Mouse (Mus musculus) forebrain, embryonic 15.5 days (tissue): ENCODE data around the gene Bhlhe40. TPM values are rescaled to one million over a fixed set of nuclear protein-coding genes. Genes with fewer than 3 reads are reported as not detected.
A peak's percentile ranks its signal among the peaks of the same experiment; 100 is the strongest.

ENCODE experiments used
- ATAC-seq: fragments of 200-750 bp; cut with Nextera tagmentation; replicated peaks from 2 replicates; pipeline ENCODE4 v1.8.0; 2017; ENCODE audit warnings: mild to moderate bottlenecking, moderate TSS enrichment, moderate library complexity
- H3K27ac ChIP-seq: fragments of 300-500 bp; sonication (generic); replicated peaks from 2 replicates; pipeline ENCODE4 v1.5.1; 2015; ENCODE audit warnings: mild to moderate bottlenecking, inconsistent platforms
- H3K27me3 ChIP-seq: fragments of 300-500 bp; sonication (generic); 2 replicates; pipeline ENCODE4 v1.6.1; 2015; ENCODE audit warnings: inconsistent platforms
- H3K36me3 ChIP-seq: fragments of 300-500 bp; sonication (generic); 2 replicates; pipeline ENCODE4 v1.6.1; 2015; ENCODE audit warnings: mild to moderate bottlenecking, inconsistent platforms
- H3K4me1 ChIP-seq: fragments of 300-500 bp; sonication (generic); 2 replicates; pipeline ENCODE4 v1.6.1; 2015; ENCODE audit warnings: inconsistent platforms
- H3K4me2 ChIP-seq: fragments of 300-500 bp; sonication (generic); replicated peaks from 2 replicates; pipeline ENCODE4 v1.6.1; 2015; ENCODE audit warnings: mild to moderate bottlenecking, inconsistent platforms
- H3K4me3 ChIP-seq: fragments of 300-500 bp; sonication (generic); 2 replicates; pipeline ENCODE4 v1.5.1; 2015; ENCODE audit warnings: mild to moderate bottlenecking, inconsistent platforms
- H3K9ac ChIP-seq: fragments of 300-500 bp; sonication (generic); replicated peaks from 2 replicates; pipeline ENCODE4 v1.6.1; 2015; ENCODE audit warnings: mild to moderate bottlenecking, inconsistent platforms
- H3K9me3 ChIP-seq: fragments of 300-500 bp; sonication (generic); 2 replicates; pipeline ENCODE4 v1.6.1; 2016; ENCODE audit warnings: inconsistent platforms
- WGBS: fragments of 180-500 bp; shearing (Covaris S2); methylation state at CpG from one replicate; pipeline ENCODE4 v1.1.7; 2015; ENCODE audit warnings: mixed read lengths; 5-methylcytosine and 5-hydroxymethylcytosine counted together
- polyA plus RNA-seq: library from polyadenylated mRNA; unstranded; fragments of >200 nt; fragmentation: Nextera tagmentation; extraction: Ambion mirVana; gene quantifications from 2 replicates; pipeline ENCODE4 v1.2.1, GENCODE M21; 2015

The Bhlhe40 gene
- 6.4 and 7.1 TPM in 2 replicates for polyA plus RNA-seq

- Histone ChIP-seq H3K4me3 (peak within 1 kb of the TSS; percentile 65), H3K4me2 (peak within 1 kb of the TSS; percentile 99), H3K4me1 (peaks cover 28% of the 10 kb centered on the region), H3K9me3 (no peaks in the 10 kb centered on the region), H3K36me3 (no peaks in the 10 kb centered on the region), H3K9ac (peak within 1 kb of the TSS; percentile 67), H3K27me3 (no peaks in the 10 kb centered on the region), H3K27ac (peak within 1 kb of the TSS; percentile 92)
- under 1% methylated on average over 26 of the region's 43 CpGs for WGBS
- ATAC-seq: peak; percentile 81
Observed at GRCm38 (mm10) chr6:108660206-108660877, at the start of gene Bhlhe40. Bhlhe40 (plus strand) TSS chr6:108660629.

GRCm38 (mm10) chr6:108611663-108612062 is 48.8 kb upstream of the Bhlhe40 start:
- WGBS: 77% methylated on average over 3 of the region's 3 CpGs
- Histone ChIP-seq H3K9ac (no peak overlapping the region), H3K4me3 (no peak overlapping the region), H3K36me3 (no peaks in the 10 kb centered on the region), H3K4me2 (no peak overlapping the region), H3K27me3 (no peaks in the 10 kb centered on the region), H3K9me3 (no peaks in the 10 kb centered on the region), H3K27ac (no peak overlapping the region), H3K4me1 (0 out of 2 replicates have a peak, but pooled peaks cover 3% of the 10 kb centered on the region)
- no peak for ATAC-seq

GRCm38 (mm10) chr6:108618025-108618424 is 42.4 kb upstream of the Bhlhe40 start:
- Histone ChIP-seq H3K4me3 (no peak overlapping the region), H3K9ac (no peak overlapping the region), H3K4me2 (no peak overlapping the region), H3K27ac (no peak overlapping the region), H3K36me3 (no peaks in the 10 kb centered on the region), H3K27me3 (no peaks in the 10 kb centered on the region), H3K4me1 (no peaks in the 10 kb centered on the region), H3K9me3 (no peaks in the 10 kb centered on the region)
- 91% methylated on average over 10 of the region's 10 CpGs for WGBS
- ATAC-seq: no peak

GRCm38 (mm10) chr6:108623028-108623565 is 37.3 kb upstream of the Bhlhe40 start:
- no peaks in the 10 kb centered on the region for H3K9me3 ChIP-seq
- no peak overlapping the region for H3K9ac ChIP-seq
- ATAC-seq: no peak
- no peak overlapping the region for H3K4me3 ChIP-seq
- H3K27ac ChIP-seq: no peak overlapping the region
- H3K4me1 ChIP-seq: no peaks in the 10 kb centered on the region
- no peak overlapping the region for H3K4me2 ChIP-seq
- H3K27me3 ChIP-seq: no peaks in the 10 kb centered on the region
- 82% methylated on average over 4 of the region's 4 CpGs for WGBS
- no peaks in the 10 kb centered on the region for H3K36me3 ChIP-seq

- WGBS: 93% methylated on average over 4 of the region's 4 CpGs
- Histone ChIP-seq H3K4me2 (no peak overlapping the region), H3K9me3 (no peaks in the 10 kb centered on the region)
Observed at GRCm38 (mm10) chr6:108624915-108625314, 35.5 kb upstream of the Bhlhe40 start.

GRCm38 (mm10) chr6:108630701-108631100 is 29.7 kb upstream of the Bhlhe40 start:
- ATAC-seq: no peak
- H3K4me1 ChIP-seq: no peaks in the 10 kb centered on the region
- no peaks in the 10 kb centered on the region for H3K27me3 ChIP-seq

More at GRCm38 (mm10) chr6:108624915-108625314, 35.5 kb upstream of the Bhlhe40 start:
- Histone ChIP-seq H3K4me3 (no peak overlapping the region), H3K9ac (no peak overlapping the region), H3K4me1 (no peaks in the 10 kb centered on the region), H3K27me3 (no peaks in the 10 kb centered on the region), H3K27ac (no peak overlapping the region), H3K36me3 (no peaks in the 10 kb centered on the region)
- ATAC-seq: no peak

GRCm38 (mm10) chr6:108638157-108638833 is 22.1 kb upstream of the Bhlhe40 start:
- 91% methylated on average over 6 of the region's 6 CpGs for WGBS
- Histone ChIP-seq H3K9me3 (no peaks in the 10 kb centered on the region), H3K27ac (no peak overlapping the region), H3K4me1 (no peaks in the 10 kb centered on the region), H3K4me3 (no peak overlapping the region), H3K4me2 (no peak overlapping the region), H3K36me3 (no peaks in the 10 kb centered on the region), H3K9ac (no peak overlapping the region), H3K27me3 (no peaks in the 10 kb centered on the region)
- ATAC-seq: no peak

More at GRCm38 (mm10) chr6:108630701-108631100, 29.7 kb upstream of the Bhlhe40 start:
- no peak overlapping the region for H3K4me3 ChIP-seq
- no peak overlapping the region for H3K9ac ChIP-seq
- no peak overlapping the region for H3K4me2 ChIP-seq
- H3K9me3 ChIP-seq: no peaks in the 10 kb centered on the region
- H3K36me3 ChIP-seq: no peaks in the 10 kb centered on the region
- no peak overlapping the region for H3K27ac ChIP-seq

- H3K9me3 ChIP-seq: no peaks in the 10 kb centered on the region
- H3K4me3 ChIP-seq: no peak overlapping the region
- no peaks in the 10 kb centered on the region for H3K36me3 ChIP-seq
- no peak for ATAC-seq
- H3K27ac ChIP-seq: no peak overlapping the region
- H3K27me3 ChIP-seq: no peaks in the 10 kb centered on the region
- no peaks in the 10 kb centered on the region for H3K4me1 ChIP-seq
- WGBS: 76% methylated on average over 7 of the region's 7 CpGs
- no peak overlapping the region for H3K4me2 ChIP-seq
- H3K9ac ChIP-seq: no peak overlapping the region
Observed at GRCm38 (mm10) chr6:108642020-108642419, 18.4 kb upstream of the Bhlhe40 start.

GRCm38 (mm10) chr6:108643035-108643434 is 17.4 kb upstream of the Bhlhe40 start:
- WGBS: 65% methylated on average over 6 of the region's 6 CpGs
- Histone ChIP-seq H3K27ac (no peak overlapping the region), H3K9ac (no peak overlapping the region), H3K27me3 (no peaks in the 10 kb centered on the region), H3K4me3 (no peak overlapping the region), H3K36me3 (no peaks in the 10 kb centered on the region), H3K4me2 (no peak overlapping the region), H3K4me1 (no peaks in the 10 kb centered on the region), H3K9me3 (no peaks in the 10 kb centered on the region)
- no peak for ATAC-seq

GRCm38 (mm10) chr6:108644311-108644710 is 16.1 kb upstream of the Bhlhe40 start:
- Histone ChIP-seq H3K9ac (no peak overlapping the region), H3K27ac (no peak overlapping the region), H3K27me3 (no peaks in the 10 kb centered on the region), H3K4me2 (no peak overlapping the region), H3K9me3 (no peaks in the 10 kb centered on the region), H3K36me3 (no peaks in the 10 kb centered on the region), H3K4me1 (no peaks in the 10 kb centered on the region), H3K4me3 (no peak overlapping the region)
- WGBS: 50% methylated on average over 5 of the region's 5 CpGs
- no peak for ATAC-seq

- no peaks in the 10 kb centered on the region for H3K9me3 ChIP-seq
- no peak overlapping the region for H3K4me3 ChIP-seq
- H3K36me3 ChIP-seq: no peaks in the 10 kb centered on the region
- H3K27ac ChIP-seq: no peak overlapping the region
- no peaks in the 10 kb centered on the region for H3K4me1 ChIP-seq
- no peak overlapping the region for H3K9ac ChIP-seq
- no peak for ATAC-seq
- 69% methylated on average over 3 of the region's 3 CpGs for WGBS
- no peak overlapping the region for H3K4me2 ChIP-seq
- H3K27me3 ChIP-seq: no peaks in the 10 kb centered on the region
Observed at GRCm38 (mm10) chr6:108647094-108647493, 13.3 kb upstream of the Bhlhe40 start.

- no peaks in the 10 kb centered on the region for H3K27me3 ChIP-seq
- no peak overlapping the region for H3K27ac ChIP-seq
- WGBS: 11% methylated on average over 6 of the region's 6 CpGs
- H3K4me1 ChIP-seq: no peaks in the 10 kb centered on the region
- no peak overlapping the region for H3K9ac ChIP-seq
- no peaks in the 10 kb centered on the region for H3K36me3 ChIP-seq
- H3K4me3 ChIP-seq: no peak overlapping the region
- no peak overlapping the region for H3K4me2 ChIP-seq
- H3K9me3 ChIP-seq: no peaks in the 10 kb centered on the region
- ATAC-seq: no peak
Observed at GRCm38 (mm10) chr6:108648072-108648471, 12.4 kb upstream of the Bhlhe40 start.
